Mouse (Mus musculus) embryonic fibroblast, embryonic 13.5 days (primary cell): ENCODE data around the gene Ctsl.

ENCODE experiments used
- CTCF ChIP-seq: IDR thresholded peaks from 2 replicates; pipeline ENCODE4 v1.5.1; 2011; ENCODE audit warnings: mild to moderate bottlenecking, control low read depth, low read length, moderate library complexity, borderline replicate concordance; ENCODE audit not compliant: insufficient read depth
- POLR2A ChIP-seq: IDR thresholded peaks from 2 replicates; pipeline ENCODE4 v1.6.1; 2011; ENCODE audit warnings: low read depth, mild to moderate bottlenecking, control low read depth, low read length, moderate library complexity

GRCm38 (mm10) chr13:64380251-64380650 lies 9.6 kb upstream of the Ctsl start:
- TF ChIP-seq CTCF = no peak
- TF ChIP-seq POLR2A = no peak
